Mouse (Mus musculus): Measurements from ENCODE around the gene Olig1.

Olig1 gene

GRCm38 (mm10) chr16:91269468-91270211, at the start of gene Olig1:
TSS of gene Olig1 (plus strand) at chr16:91269772.
- DNase-seq: peak; percentile 90

- DNase-seq: peak; percentile 27
Observed at GRCm38 (mm10) chr16:91222171-91222642, 47.4 kb upstream of the Olig1 start.

GRCm38 (mm10) chr16:91222643-91223271, 46.8 kb upstream of the Olig1 start:
- DNase-seq: no peak

DNA sequence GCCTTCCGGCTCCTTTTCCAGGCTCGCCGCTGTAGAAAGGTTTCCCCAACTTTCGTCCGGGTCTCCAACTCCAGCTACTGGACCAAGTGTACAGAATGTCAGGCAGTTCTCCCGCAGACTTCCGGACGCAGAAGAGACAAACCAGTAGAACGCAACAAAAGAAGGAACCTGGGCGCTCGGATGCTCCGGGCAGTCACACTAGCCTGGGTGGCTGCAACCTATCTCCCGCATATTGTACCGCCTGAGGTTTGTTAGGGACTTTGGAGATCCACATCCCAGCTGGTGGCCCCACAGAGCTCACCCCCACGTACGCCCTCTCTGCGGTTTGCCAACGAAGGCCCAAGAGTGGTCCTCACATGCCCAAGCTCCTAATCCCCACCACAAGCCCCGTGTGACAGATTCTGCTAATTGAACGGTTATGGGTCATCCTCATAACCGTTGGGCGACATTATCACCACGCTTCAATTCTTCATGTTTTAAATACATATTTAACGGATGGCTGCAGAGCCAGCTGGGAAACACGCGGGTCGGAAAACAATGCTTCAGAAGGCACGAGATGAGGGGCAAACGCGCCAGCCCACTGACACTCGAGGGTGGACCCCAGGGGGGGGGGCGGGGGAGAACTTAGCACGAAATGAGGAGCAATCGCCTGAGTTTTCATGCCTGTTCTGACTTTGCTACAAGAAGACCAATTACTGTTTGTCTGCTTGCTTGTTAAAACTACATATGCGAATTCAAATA, 46.1 kb upstream of the Olig1 start:
- no peak for DNase-seq

GRCm38 (mm10) chr16:91224068-91224402, 45.5 kb upstream of the Olig1 start:
- DNase-seq: no peak

- DNase-seq: peak; percentile 33
Observed at GRCm38 (mm10) chr16:91224481-91225232, 44.9 kb upstream of the Olig1 start.

DNA sequence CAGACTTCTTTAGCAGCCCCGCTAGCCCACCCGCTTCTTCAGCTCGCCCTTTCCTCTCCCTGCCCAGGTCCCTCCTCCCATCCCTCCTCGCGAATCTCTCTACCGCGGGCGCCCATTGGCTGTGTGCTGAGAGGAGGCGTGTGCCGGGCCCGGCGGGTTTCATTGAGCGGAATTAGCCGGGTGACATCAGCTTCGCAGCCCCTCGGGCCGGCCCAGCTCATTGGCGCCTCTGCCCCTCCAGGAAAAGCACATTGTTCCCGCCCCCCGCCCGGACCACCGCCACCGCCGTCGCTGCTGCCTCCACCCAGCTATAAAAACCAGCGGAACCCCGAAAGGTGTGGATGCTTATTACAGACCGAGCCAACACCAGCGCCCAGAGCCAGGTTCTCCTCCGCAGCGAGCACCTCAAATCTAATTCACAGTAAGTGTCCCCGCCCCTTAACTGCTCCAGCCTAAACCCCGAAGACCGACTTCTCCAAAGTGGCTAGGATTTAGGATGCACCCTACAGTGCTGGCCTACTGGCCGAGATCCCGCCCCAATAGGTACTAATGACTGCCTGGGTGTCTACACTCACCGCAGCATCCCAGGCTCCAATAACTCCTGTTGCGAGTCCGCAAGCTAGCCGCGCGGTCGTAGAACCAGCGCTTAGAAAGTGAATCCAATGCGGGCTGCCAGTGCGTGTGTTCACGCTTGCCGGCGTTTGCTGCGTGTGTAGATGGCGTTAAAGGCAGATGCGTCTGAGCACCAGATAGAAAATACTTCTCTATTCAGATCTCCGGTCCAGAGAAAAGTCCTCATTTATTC, 44.1 kb upstream of the Olig1 start, which contains the start of gene Olig2:
TSS of gene Olig2 (plus strand) at position 225 of the 805 bp plus-strand sequence.
- DNase-seq: peak; percentile 70

GRCm38 (mm10) chr16:91226038-91226882, 43.3 kb upstream of the Olig1 start:
- DNase-seq: peak; percentile 9

- DNase-seq: no peak
Observed at GRCm38 (mm10) chr16:91226883-91227759, 42.5 kb upstream of the Olig1 start.

DNA sequence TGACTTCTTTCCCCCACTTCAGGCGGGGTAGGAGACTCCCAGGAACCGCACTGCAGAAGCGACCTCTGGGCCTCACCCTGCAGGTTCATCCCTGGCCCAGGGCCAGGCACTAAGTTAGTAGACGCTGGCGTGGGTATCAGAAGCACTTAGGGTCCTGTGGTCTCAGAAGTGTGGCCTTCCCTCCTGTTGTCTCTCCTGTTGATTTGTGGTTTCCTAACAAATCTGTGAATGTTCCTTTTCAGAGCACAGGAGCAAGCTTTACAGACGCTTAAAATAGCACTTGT, 41.9 kb upstream of the Olig1 start:
- DNase-seq: no peak

- no peak for DNase-seq
Observed at GRCm38 (mm10) chr16:91228238-91229071, 41.1 kb upstream of the Olig1 start.

- DNase-seq: no peak
Observed at GRCm38 (mm10) chr16:91229072-91229348, 40.6 kb upstream of the Olig1 start.

GRCm38 (mm10) chr16:91229643-91230042, 39.9 kb upstream of the Olig1 start:
- no peak for DNase-seq

- no peak for DNase-seq
Observed at GRCm38 (mm10) chr16:91231781-91232469, 37.6 kb upstream of the Olig1 start.

GRCm38 (mm10) chr16:91232470-91233240, 36.9 kb upstream of the Olig1 start:
- no peak for DNase-seq

- DNase-seq: no peak
Observed at GRCm38 (mm10) chr16:91233241-91233944, 36.2 kb upstream of the Olig1 start.

- no peak for DNase-seq
Observed at GRCm38 (mm10) chr16:91239024-91239423, 30.5 kb upstream of the Olig1 start.
